Mouse (Mus musculus) T-cell, adult 66 days (primary cell): ENCODE results near the gene Cd27. TPM values are rescaled to one million over a fixed set of nuclear protein-coding genes. Genes with fewer than 3 reads are reported as not detected.

Experiments
- total RNA-seq, 2 experiments: library from RNA; stranded (reverse); gene quantifications; 3 replicates in 1 of 2; 4 replicates in 1 of 2; pipeline ENCODE4 v1.2.4; 2023

Cd27 gene
- total RNA-seq = 100 to 1,000 TPM; 272 to 287 TPM

GRCm38 (mm10) chr6:125236782-125237181, at the start of gene Cd27:
Cd27 (minus strand) TSS chr6:125237010.

GRCm38 (mm10) chr6:125285890-125286289, 49.1 kb upstream of the Cd27 start, which contains the start of gene Tuba3a:
Tuba3a (minus strand) TSS chr6:125286042.

GRCm38 (mm10) chr6:125231117-125232044, 5.4 kb downstream of the Cd27 start, which contains the start of gene Tapbpl:
Tapbpl (minus strand) TSS chr6:125231860.

GRCm38 (mm10) chr6:125215148-125215954, 21.5 kb downstream of the Cd27 start, which contains the start of gene Vamp1:
Vamp1 (plus strand) TSS chr6:125215551.

GRCm38 (mm10) chr6:125191332-125192015, 45.3 kb downstream of the Cd27 start, which contains the start of the genes Ncapd2 and Mrpl51:
Ncapd2 (minus strand) TSS chr6:125191701.
Mrpl51 (plus strand) TSS chr6:125191801.

Other genes starting within 250 kb of the Cd27 start
- gene Pianp, start 240.3 kb downstream of the Cd27 start, total RNA-seq = under 1 TPM; 0.90 to 0.98 TPM
- 10 to 100 TPM; 78.2 to 92.7 TPM for gene Zfp384, start 227.9 kb downstream of the Cd27 start, total RNA-seq
- 10 to 100 TPM; 76.9 to 88.3 TPM for gene Ing4, start 197.2 kb downstream of the Cd27 start, total RNA-seq
- gene Acrbp, start 187.3 kb downstream of the Cd27 start, total RNA-seq = 10 to 100 TPM; 15.8 to 19.3 TPM
- 10 to 100 TPM; 24.2 to 32.6 TPM for gene Lpar5, start 169.1 kb downstream of the Cd27 start, total RNA-seq
- 100 to 1,000 TPM; 305 to 319 TPM for gene Chd4, start 141.0 kb downstream of the Cd27 start, total RNA-seq
- 10 to 100 TPM; 40.2 to 48.8 TPM for gene Nop2, start 105.1 kb downstream of the Cd27 start, total RNA-seq
- gene Iffo1, start 91.8 kb downstream of the Cd27 start, total RNA-seq = 10 to 100 TPM; 32.4 to 38.0 TPM
- 100 to 1,000 TPM; 489 to 500 TPM for gene Gapdh, start 70.5 kb downstream of the Cd27 start, total RNA-seq
- gene Ncapd2, start 45.3 kb downstream of the Cd27 start, total RNA-seq = 10 to 100 TPM; 37.7 to 50.9 TPM
- gene Mrpl51, start 45.2 kb downstream of the Cd27 start, total RNA-seq = 10 to 100 TPM; 31.9 to 37.3 TPM
- 100 to 1,000 TPM; 124 to 130 TPM for gene Vamp1, start 21.5 kb downstream of the Cd27 start, total RNA-seq
- 10 to 100 TPM; 50.8 to 54.1 TPM for gene Tapbpl, start 5.2 kb downstream of the Cd27 start, total RNA-seq
- not detected for gene Tuba3a, start 49.0 kb upstream of the Cd27 start, total RNA-seq
- 1 to 10 TPM; 1.2 to 2.1 TPM for gene Ltbr, start 76.9 kb upstream of the Cd27 start, total RNA-seq
- under 1 TPM in 1 of 2 experiments, not detected in 1; 0.41 TPM for gene Scnn1a, start 83.6 kb upstream of the Cd27 start, total RNA-seq
- gene Tnfrsf1a, start 112.4 kb upstream of the Cd27 start, total RNA-seq = 10 to 100 TPM; 50.9 to 60.6 TPM
- not detected for gene Plekhg6, start 143.8 kb upstream of the Cd27 start, total RNA-seq